Mouse (Mus musculus) embryonic facial prominence, embryonic 10.5 days (tissue): ENCODE results near the gene 4930469K13Rik. TPM values are rescaled to one million over a fixed set of nuclear protein-coding genes. Genes with fewer than 3 reads are reported as not detected.
A peak's percentile ranks its signal among the peaks of the same experiment; 100 is the strongest.

Experiments
- DNase-seq: peaks from one replicate; pipeline ENCODE4 v3.0.0-alpha.2; 2017; ENCODE audit warnings: low spot score
- H3K27ac ChIP-seq: fragments of 300-500 bp; sonication (generic); replicated peaks from 2 replicates; pipeline ENCODE4 v1.5.1; 2016; ENCODE audit warnings: mild to moderate bottlenecking
- H3K27me3 ChIP-seq: fragments of 300-500 bp; sonication (generic); replicated peaks from 2 replicates; pipeline ENCODE4 v1.6.1; 2016; ENCODE audit warnings: low read depth, mild to moderate bottlenecking; ENCODE audit not compliant: poor library complexity, severe bottlenecking
- H3K36me3 ChIP-seq: fragments of 300-500 bp; sonication (generic); replicated peaks from 2 replicates; pipeline ENCODE4 v1.6.1; 2016; ENCODE audit warnings: mild to moderate bottlenecking, moderate library complexity
- H3K4me1 ChIP-seq: fragments of 300-500 bp; sonication (generic); 2 replicates; pipeline ENCODE4 v1.6.1; 2016
- H3K4me3 ChIP-seq: fragments of 300-500 bp; sonication (generic); 2 replicates; pipeline ENCODE4 v1.5.1; 2016; ENCODE audit warnings: mild to moderate bottlenecking, moderate library complexity
- H3K9me3 ChIP-seq: fragments of 300-500 bp; sonication (generic); 2 replicates; pipeline ENCODE4 v1.6.1; 2016; ENCODE audit warnings: mild to moderate bottlenecking
- WGBS: fragments of 180-500 bp; shearing (Covaris S2); methylation state at CpG from one replicate; pipeline ENCODE4 v1.1.7; 2016; 5-methylcytosine and 5-hydroxymethylcytosine counted together
- polyA plus RNA-seq: library from polyadenylated mRNA; unstranded; fragments of >200 nt; fragmentation: Nextera tagmentation; extraction: Ambion mirVana; gene quantifications from 2 replicates; pipeline ENCODE4 v1.2.1, GENCODE M21; 2016

4930469K13Rik gene
- polyA plus RNA-seq, 1 experiment from 2014 or later, result not detected

DNA sequence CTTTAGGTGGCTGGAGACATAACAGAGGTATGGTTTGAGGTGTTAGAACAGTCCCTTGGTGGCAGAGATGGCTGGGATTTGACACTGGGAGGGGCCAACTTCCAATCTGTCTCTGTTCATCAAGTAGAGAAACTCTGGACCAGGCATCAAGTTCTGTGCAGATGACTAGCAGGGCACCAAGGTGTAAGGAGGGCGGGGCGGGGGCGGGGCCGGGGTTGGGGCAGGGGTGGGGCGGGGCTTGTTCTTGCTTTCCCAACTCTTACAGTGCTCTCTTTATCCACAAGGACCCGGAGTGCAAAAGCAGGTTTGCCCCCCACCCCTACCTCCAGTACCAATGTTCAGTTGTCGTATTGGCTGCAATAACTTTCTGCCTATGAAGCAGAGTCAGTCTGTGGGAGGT, 136.2 kb downstream of the 4930469K13Rik start:
- Histone ChIP-seq H3K4me3 (no peak overlapping the region), H3K27me3 (no peaks in the 10 kb centered on the region), H3K36me3 (no peaks in the 10 kb centered on the region), H3K4me1 (peaks cover 13% of the 10 kb centered on the region), H3K9me3 (no peaks in the 10 kb centered on the region), H3K27ac (no peak overlapping the region)
- no peak for DNase-seq
- WGBS, result 42% methylated on average over 7 of the region's 7 CpGs

GRCm38 (mm10) chr11:33958713-33959112, 139.6 kb downstream of the 4930469K13Rik start:
- Histone ChIP-seq H3K4me1 (peaks cover 13% of the 10 kb centered on the region), H3K4me3 (no peak overlapping the region), H3K9me3 (no peaks in the 10 kb centered on the region), H3K27ac (no peak overlapping the region), H3K27me3 (no peaks in the 10 kb centered on the region), H3K36me3 (no peaks in the 10 kb centered on the region)
- DNase-seq, result peak; percentile 41
- 78% methylated on average over 8 of the region's 8 CpGs for WGBS

DNA sequence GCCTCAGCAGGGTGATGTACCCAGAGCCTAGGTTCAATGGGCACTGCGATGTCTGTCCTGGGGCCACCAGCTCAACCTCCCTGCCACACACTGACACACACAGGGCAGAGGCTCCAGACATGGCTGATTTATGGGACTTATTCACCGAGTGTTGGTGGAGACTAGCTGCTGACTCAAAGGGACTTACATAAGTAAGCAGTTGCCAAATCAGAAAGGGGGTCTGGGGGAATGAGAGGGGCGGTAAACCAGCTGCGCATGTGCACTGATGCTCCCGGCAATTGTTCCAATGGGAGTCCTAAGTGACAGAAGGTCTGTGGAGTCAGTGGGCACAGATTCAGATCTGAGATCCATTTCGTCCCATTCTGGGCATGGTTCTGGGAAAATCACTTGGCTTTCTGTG, 140.8 kb downstream of the 4930469K13Rik start:
- Histone ChIP-seq H3K27me3 (no peaks in the 10 kb centered on the region), H3K4me3 (no peak overlapping the region), H3K4me1 (peaks cover 5% of the 10 kb centered on the region; the same call in 1 of the 2 replicates), H3K36me3 (no peaks in the 10 kb centered on the region), H3K27ac (no peak overlapping the region), H3K9me3 (no peaks in the 10 kb centered on the region)
- DNase-seq, result no peak
- 92% methylated on average over 6 of the region's 6 CpGs for WGBS

DNA sequence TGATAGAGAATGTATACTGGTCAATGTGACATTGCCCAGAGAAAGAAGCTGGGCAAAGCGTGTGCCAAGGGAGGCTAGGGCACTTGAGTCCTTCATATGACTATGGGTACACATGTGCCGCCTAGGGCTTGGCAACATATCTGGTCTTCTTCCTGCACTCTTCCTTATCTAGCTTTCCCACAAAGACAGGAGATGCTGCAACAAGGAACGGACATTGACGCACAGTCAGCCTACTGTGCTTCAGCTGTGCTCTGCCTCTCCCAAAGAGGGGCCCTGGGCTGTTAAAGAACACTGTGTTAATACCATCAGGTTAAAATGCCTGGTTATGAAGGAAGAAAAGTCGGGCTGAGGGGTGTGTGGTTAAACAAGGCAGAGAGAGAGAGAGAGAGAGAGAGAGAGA, 141.7 kb downstream of the 4930469K13Rik start:
- WGBS, result 87% methylated on average over 5 of the region's 5 CpGs
- no peak overlapping the region for H3K27ac ChIP-seq
- no peak for DNase-seq
- peaks cover 9% of the 10 kb centered on the region for H3K4me1 ChIP-seq
- no peaks in the 10 kb centered on the region for H3K27me3 ChIP-seq
- no peak overlapping the region for H3K4me3 ChIP-seq
- no peaks in the 10 kb centered on the region for H3K36me3 ChIP-seq
- H3K9me3 ChIP-seq, result no peaks in the 10 kb centered on the region

GRCm38 (mm10) chr11:33955982-33956381, 142.4 kb downstream of the 4930469K13Rik start:
- WGBS, result 78% methylated on average over 4 of the region's 4 CpGs
- H3K4me3 ChIP-seq, result no peak overlapping the region
- DNase-seq, result no peak
- no peaks in the 10 kb centered on the region for H3K27me3 ChIP-seq
- no peaks in the 10 kb centered on the region for H3K36me3 ChIP-seq
- H3K27ac ChIP-seq, result no peak overlapping the region
- H3K9me3 ChIP-seq, result no peaks in the 10 kb centered on the region
- peaks cover 16% of the 10 kb centered on the region for H3K4me1 ChIP-seq

DNA sequence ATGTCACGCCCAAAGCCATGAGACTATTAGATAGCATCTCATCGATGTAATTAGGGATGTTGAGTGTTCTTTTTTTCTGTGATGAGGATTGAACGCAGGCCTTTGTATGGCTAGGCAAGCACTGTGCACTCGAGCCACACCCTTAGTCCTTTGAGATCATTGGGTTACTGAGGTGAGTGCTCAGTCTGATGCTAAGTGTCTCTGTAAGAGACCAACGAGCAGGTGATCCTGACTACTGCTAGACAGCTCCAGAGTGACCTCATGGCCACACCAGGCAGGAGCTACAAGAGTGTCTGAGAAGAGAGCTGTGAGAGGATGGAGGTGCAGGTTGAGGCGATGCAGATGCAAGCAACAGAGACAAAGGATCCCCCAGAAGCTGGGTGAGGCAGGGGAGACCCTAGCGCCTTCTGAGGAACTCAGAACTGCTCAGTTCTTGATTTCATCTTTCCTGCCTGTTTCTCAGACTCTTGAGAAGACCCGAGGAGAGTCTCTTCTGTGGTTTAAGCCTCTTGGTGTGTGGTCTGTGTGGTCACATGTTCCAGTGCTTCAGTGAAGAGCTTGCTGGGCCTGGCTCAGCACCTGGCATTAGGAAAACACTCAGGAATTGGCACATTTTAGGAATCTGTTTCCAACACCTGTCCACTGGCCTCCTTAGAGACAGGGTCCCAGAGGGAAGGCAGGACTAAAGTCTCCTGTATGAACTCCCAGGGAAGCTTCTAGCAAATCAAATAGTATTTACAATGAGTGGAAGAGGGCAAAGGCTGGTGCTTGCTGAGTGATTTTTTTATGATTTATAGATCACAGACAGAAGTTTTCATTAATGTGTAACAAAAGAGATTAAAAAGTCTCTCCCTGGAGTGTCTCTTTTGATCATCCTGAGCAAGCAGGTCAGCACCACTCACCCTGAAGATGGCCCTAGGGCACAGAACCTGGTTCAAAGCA, 146.4 kb downstream of the 4930469K13Rik start:
- Histone ChIP-seq H3K27ac (peak overlapping the region; percentile 48; the same call in 1 of the 2 replicates), H3K27me3 (no peaks in the 10 kb centered on the region), H3K4me1 (peaks cover 16% of the 10 kb centered on the region), H3K9me3 (no peaks in the 10 kb centered on the region; the same call in 1 of the 2 replicates), H3K36me3 (no peaks in the 10 kb centered on the region), H3K4me3 (no peak overlapping the region)
- WGBS, result 85% methylated on average over 8 of the region's 8 CpGs
- no peak for DNase-seq

- 31% methylated on average over 5 of the region's 5 CpGs for WGBS
- no peaks in the 10 kb centered on the region; the same call in 1 of the 2 replicates for H3K9me3 ChIP-seq
- peak overlapping the region; percentile 48; the same call in 1 of the 2 replicates for H3K27ac ChIP-seq
- peak; percentile 54 for DNase-seq
- no peaks in the 10 kb centered on the region for H3K36me3 ChIP-seq
- H3K27me3 ChIP-seq, result no peaks in the 10 kb centered on the region
- no peak overlapping the region for H3K4me3 ChIP-seq
- peaks cover 16% of the 10 kb centered on the region for H3K4me1 ChIP-seq
Measured at GRCm38 (mm10) chr11:33951155-33951554, 147.2 kb downstream of the 4930469K13Rik start.

GRCm38 (mm10) chr11:33946501-33946900, 151.9 kb downstream of the 4930469K13Rik start:
- no peak overlapping the region for H3K27ac ChIP-seq
- H3K27me3 ChIP-seq, result no peaks in the 10 kb centered on the region
- WGBS, result 90% methylated on average over 4 of the region's 4 CpGs
- H3K4me1 ChIP-seq, result peaks cover 5% of the 10 kb centered on the region
- no peak for DNase-seq
- H3K9me3 ChIP-seq, result no peaks in the 10 kb centered on the region; the same call in 1 of the 2 replicates
- H3K36me3 ChIP-seq, result no peaks in the 10 kb centered on the region
- no peak overlapping the region for H3K4me3 ChIP-seq

GRCm38 (mm10) chr11:33944786-33945328, 153.5 kb downstream of the 4930469K13Rik start:
- Histone ChIP-seq H3K27me3 (no peaks in the 10 kb centered on the region), H3K27ac (no peak overlapping the region), H3K9me3 (no peaks in the 10 kb centered on the region), H3K4me1 (peaks cover 3% of the 10 kb centered on the region; the same call in 1 of the 2 replicates), H3K36me3 (no peaks in the 10 kb centered on the region), H3K4me3 (no peak overlapping the region)
- WGBS, result 90% methylated on average over 9 of the region's 9 CpGs
- DNase-seq, result no peak

DNA sequence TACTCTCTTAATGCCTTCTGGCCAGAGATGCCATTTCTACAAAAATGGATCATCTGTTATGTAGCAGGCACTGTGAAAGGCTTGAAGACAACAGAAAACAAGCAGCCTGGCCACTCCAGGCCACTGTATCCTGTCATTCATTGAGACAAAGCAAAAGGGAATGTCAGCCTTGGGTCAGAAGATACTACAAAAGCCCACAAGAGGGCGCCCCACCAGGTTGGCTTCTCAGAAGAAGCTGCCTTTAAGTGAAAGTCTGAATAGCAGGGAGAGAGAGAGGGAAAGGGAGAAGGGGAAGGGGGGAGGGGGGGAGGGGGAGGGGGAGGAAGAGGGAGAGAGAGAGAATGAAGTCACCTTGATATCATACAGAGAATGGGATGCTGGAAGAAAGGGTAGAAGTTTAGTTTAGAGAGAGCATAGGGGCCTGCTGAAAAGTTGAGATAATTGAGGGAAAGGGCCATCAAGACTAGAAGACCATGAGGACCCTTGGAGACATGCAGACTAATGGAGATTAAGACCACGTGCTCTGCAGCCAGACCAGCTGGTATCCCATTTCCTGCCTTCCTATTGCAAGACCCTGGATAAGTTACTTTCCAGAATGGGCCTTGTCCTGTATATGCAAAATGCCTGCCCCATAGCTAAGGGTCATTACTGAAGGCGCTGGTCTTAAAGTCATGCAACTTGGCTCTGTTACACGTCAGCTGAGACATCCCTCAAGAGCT, 154.1 kb downstream of the 4930469K13Rik start:
- Histone ChIP-seq H3K27me3 (no peaks in the 10 kb centered on the region), H3K36me3 (no peaks in the 10 kb centered on the region), H3K4me1 (peaks cover 5% of the 10 kb centered on the region; the same call in 1 of the 2 replicates), H3K9me3 (no peaks in the 10 kb centered on the region), H3K4me3 (no peak overlapping the region), H3K27ac (no peak overlapping the region)
- DNase-seq, result peak; percentile 47
- WGBS, result 63% methylated on average over 4 of the region's 4 CpGs

DNA sequence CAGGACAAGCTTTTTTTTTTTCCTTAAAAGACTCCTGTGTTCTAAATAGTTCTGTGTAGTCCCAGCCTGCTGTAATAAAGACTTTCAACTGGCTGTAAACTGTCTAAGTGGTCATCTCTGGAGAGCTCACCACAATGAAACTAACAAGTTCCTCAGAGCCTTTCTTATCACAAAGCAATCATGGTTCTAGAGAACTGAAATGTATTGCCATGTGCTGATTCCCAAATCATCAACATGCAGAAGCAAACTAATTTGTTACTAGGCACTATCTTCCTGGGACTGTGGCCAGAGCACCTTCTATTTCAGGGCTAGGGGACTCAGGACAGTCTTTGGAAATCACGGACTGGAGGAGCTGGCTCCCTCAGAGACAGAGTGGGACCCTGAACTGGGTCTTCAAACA, 154.8 kb downstream of the 4930469K13Rik start:
- DNase-seq, result no peak
- Histone ChIP-seq H3K36me3 (no peaks in the 10 kb centered on the region), H3K4me3 (no peak overlapping the region), H3K9me3 (no peaks in the 10 kb centered on the region), H3K4me1 (peaks cover 11% of the 10 kb centered on the region), H3K27ac (no peak overlapping the region), H3K27me3 (no peaks in the 10 kb centered on the region)
- WGBS, result 80% methylated on average over 1 of the region's 1 CpGs

DNA sequence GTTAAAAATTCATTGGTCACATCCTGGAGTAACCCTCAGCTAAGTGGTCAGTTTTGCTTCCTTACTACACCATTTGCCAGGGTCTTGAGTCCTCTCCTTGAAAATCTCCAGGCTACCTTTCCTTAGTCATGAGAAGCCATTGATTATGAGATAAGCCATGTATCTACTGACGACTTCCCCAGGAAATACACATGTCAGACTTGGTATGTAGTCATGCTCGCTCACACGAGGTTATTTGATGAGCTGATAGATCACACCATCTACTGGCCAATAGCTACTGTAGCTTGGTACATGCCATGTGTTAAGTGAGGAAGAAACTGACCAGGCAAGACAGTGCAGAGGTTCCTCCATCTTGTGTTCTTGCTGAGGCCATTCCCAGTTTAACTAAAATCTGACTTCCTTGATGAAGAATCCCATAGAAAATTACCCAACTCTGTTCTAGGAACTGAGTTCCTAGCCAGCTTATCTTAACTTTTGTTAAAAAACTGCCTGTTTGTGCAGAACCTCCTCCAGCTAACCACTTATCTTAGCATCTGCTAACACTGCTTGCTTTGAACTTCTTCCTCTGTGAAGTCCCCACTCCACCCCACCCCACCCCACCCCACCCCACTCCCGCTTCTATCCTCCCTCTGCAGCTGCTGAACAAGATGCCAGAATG, 158.8 kb downstream of the 4930469K13Rik start:
- DNase-seq, result no peak
- H3K4me3 ChIP-seq, result no peak overlapping the region
- H3K4me1 ChIP-seq, result peaks cover 12% of the 10 kb centered on the region
- no peak overlapping the region for H3K27ac ChIP-seq
- WGBS, result 87% methylated on average over 4 of the region's 4 CpGs
- H3K36me3 ChIP-seq, result no peaks in the 10 kb centered on the region
- H3K27me3 ChIP-seq, result no peaks in the 10 kb centered on the region
- no peaks in the 10 kb centered on the region for H3K9me3 ChIP-seq
